Comparison of ENCODE assay signal across 8 mouse cellular contexts in genomic region chr11:80086844-80087243, GRCm38 (mm10). TPM values are rescaled to one million over a fixed set of nuclear protein-coding genes. Genes with fewer than 3 reads are reported as not detected.
DNase-seq lines count a peak whose midpoint lies in the region; ATAC-seq lines count a peak whose summit lies in the region.

No protein-coding gene starts in this region.

- 5% methylated on average over 5 of the region's 5 CpGs for WGBS in embryonic facial prominence, embryonic 14.5 days
- 8% methylated on average over 5 of the region's 5 CpGs for WGBS in heart, embryonic 12.5 days
- WGBS in large intestine, adult 2 months = 15% methylated on average over 5 of the region's 5 CpGs
- WGBS in liver, embryonic 16.5 days (ENCODE audit: insufficient replicate concordance) = 9% methylated on average over 5 of the region's 5 CpGs

- peak; percentile 89 to 93 for DNase-seq in CD8-positive naive resting alpha-beta T cell, adult 2 months (ENCODE audit: low read depth in 2 of 2, low spot score in 2 of 2)
- DNase-seq in adrenal gland, postnatal 25 days = peak; percentile 86
- peak; percentile 84 for DNase-seq in embryonic facial prominence, embryonic 14.5 days (ENCODE audit: low spot score)
- peak; percentile 82 for DNase-seq in large intestine, adult 2 months (ENCODE audit: low read depth, low spot score)
- peak; percentile 69 for DNase-seq in ovary, postnatal 14 days (ENCODE audit: low spot score)
- peak; percentile 77 to 93 for DNase-seq in thymus, postnatal 10 days (ENCODE audit: low spot score in 2 of 2)

- H3K36me3 ChIP-seq in embryonic facial prominence, embryonic 14.5 days (ENCODE audit: control insufficient read depth, insufficient read depth, low read length) = no peaks in the 10 kb centered on the region
- no peaks in the 10 kb centered on the region for H3K36me3 ChIP-seq in heart, embryonic 12.5 days
- H3K36me3 ChIP-seq in liver, embryonic 16.5 days (ENCODE audit: control insufficient read depth, insufficient read depth) = no peaks in the 10 kb centered on the region

- 0 out of 2 replicates have a peak, but pooled peaks cover 5% of the 10 kb centered on the region for H3K4me1 ChIP-seq in embryonic facial prominence, embryonic 14.5 days (ENCODE audit: control insufficient read depth, insufficient read depth, low read length)
- H3K4me1 ChIP-seq in heart, embryonic 12.5 days (replicated peaks) = 0 out of 2 replicates have a peak, but pooled peaks cover 14% of the 10 kb centered on the region
- H3K4me1 ChIP-seq in liver, embryonic 16.5 days (ENCODE audit: control insufficient read depth, low read depth, low read length) = peaks cover 25% of the 10 kb centered on the region

- no peak overlapping the region for H3K4me2 ChIP-seq in embryonic facial prominence, embryonic 14.5 days (ENCODE audit: low read depth, low read length)
- H3K4me2 ChIP-seq in heart, embryonic 12.5 days = no peak overlapping the region
- H3K4me2 ChIP-seq in liver, embryonic 16.5 days (ENCODE audit: low read depth, low read length) = no peak overlapping the region

- no peak overlapping the region for H3K4me3 ChIP-seq in embryonic facial prominence, embryonic 14.5 days (ENCODE audit: low read depth, low read length)
- no peak overlapping the region for H3K4me3 ChIP-seq in heart, embryonic 12.5 days
- no peak overlapping the region for H3K4me3 ChIP-seq in liver, embryonic 16.5 days (ENCODE audit: low read depth, low read length)

- no peaks in the 10 kb centered on the region for H3K9me3 ChIP-seq in embryonic facial prominence, embryonic 14.5 days (ENCODE audit: control insufficient read depth, low read length)
- H3K9me3 ChIP-seq in heart, embryonic 12.5 days (replicated peaks) = no peaks in the 10 kb centered on the region
- H3K9me3 ChIP-seq in liver, embryonic 16.5 days (replicated peaks; ENCODE audit: control insufficient read depth, low read length) = 0 out of 2 replicates have a peak, but pooled peaks cover 3% of the 10 kb centered on the region

- ATAC-seq in embryonic facial prominence, embryonic 14.5 days (ENCODE audit: low read depth) = peak; percentile 73
- peak; percentile 67; the same call in 1 of the 2 replicates for ATAC-seq in heart, embryonic 12.5 days (ENCODE audit: insufficient number of reproducible peaks, low FRiP score)
- peak; percentile 69 for ATAC-seq in liver, embryonic 16.5 days (ENCODE audit: low read depth)

- H3K27ac ChIP-seq in embryonic facial prominence, embryonic 14.5 days (replicated peaks; ENCODE audit: low read depth, low read length) = no peak overlapping the region
- no peak overlapping the region for H3K27ac ChIP-seq in heart, embryonic 12.5 days (ENCODE audit: poor library complexity, severe bottlenecking)
- H3K27ac ChIP-seq in liver, embryonic 16.5 days (ENCODE audit: low read length) = no peak overlapping the region

- no peaks in the 10 kb centered on the region for H3K27me3 ChIP-seq in embryonic facial prominence, embryonic 14.5 days (replicated peaks; ENCODE audit: control insufficient read depth, insufficient read depth, low read length)
- H3K27me3 ChIP-seq in heart, embryonic 12.5 days (replicated peaks) = no peaks in the 10 kb centered on the region
- H3K27me3 ChIP-seq in liver, embryonic 16.5 days (ENCODE audit: control insufficient read depth, insufficient read depth, low read depth, low read length) = no peaks in the 10 kb centered on the region

- H3K9ac ChIP-seq in embryonic facial prominence, embryonic 14.5 days (ENCODE audit: low read depth, low read length) = no peak overlapping the region
- no peak overlapping the region for H3K9ac ChIP-seq in heart, embryonic 12.5 days
- no peak overlapping the region for H3K9ac ChIP-seq in liver, embryonic 16.5 days (ENCODE audit: low read depth, low read length)

RNA-seq across cellular contexts. Expression of gene Atad5, which starts 2.4 kb away (rescaled TPM):
- 4.2 and 4.5 TPM in 2 replicates for total RNA-seq in adrenal gland, postnatal 25 days (2021)
- 9.4 and 11.2 TPM in 2 replicates for polyA plus RNA-seq in embryonic facial prominence, embryonic 14.5 days (2014; fragmentation: Nextera tagmentation; extraction: Ambion mirVana)
- 6.9 and 8.3 TPM in 2 replicates for polyA plus RNA-seq in heart, embryonic 12.5 days (2016; fragmentation: Nextera tagmentation; extraction: Ambion mirVana)
- polyA plus RNA-seq in large intestine, adult 2 months (2012; rRNA removed) = 0.83 and 1.2 TPM in 2 replicates
- polyA plus RNA-seq in liver, embryonic 16.5 days (2015; fragmentation: Nextera tagmentation; extraction: Ambion mirVana) = 9.0 and 9.7 TPM in 2 replicates

RNA-seq across cellular contexts. Expression of gene Crlf3, which starts 6.1 kb away (rescaled TPM):
- total RNA-seq in adrenal gland, postnatal 25 days (2021) = 13.6 and 18.2 TPM in 2 replicates
- polyA plus RNA-seq in embryonic facial prominence, embryonic 14.5 days (2014; fragmentation: Nextera tagmentation; extraction: Ambion mirVana) = 39.5 and 40.9 TPM in 2 replicates
- polyA plus RNA-seq in heart, embryonic 12.5 days (2016; fragmentation: Nextera tagmentation; extraction: Ambion mirVana) = 40.1 and 43.5 TPM in 2 replicates
- 9.9 and 12.1 TPM in 2 replicates for polyA plus RNA-seq in large intestine, adult 2 months (2012; rRNA removed)
- polyA plus RNA-seq in liver, embryonic 16.5 days (2015; fragmentation: Nextera tagmentation; extraction: Ambion mirVana) = 97.1 and 104 TPM in 2 replicates

RNA-seq across cellular contexts. Expression of gene Tefm, which starts 55.1 kb away (rescaled TPM):
- 20.5 and 26.8 TPM in 2 replicates for total RNA-seq in adrenal gland, postnatal 25 days (2021)
- polyA plus RNA-seq in embryonic facial prominence, embryonic 14.5 days (2014; fragmentation: Nextera tagmentation; extraction: Ambion mirVana) = 21.6 and 23.9 TPM in 2 replicates
- polyA plus RNA-seq in heart, embryonic 12.5 days (2016; fragmentation: Nextera tagmentation; extraction: Ambion mirVana) = 27.0 and 27.2 TPM in 2 replicates
- polyA plus RNA-seq in large intestine, adult 2 months (2012; rRNA removed) = 3.9 and 4.5 TPM in 2 replicates
- 11.4 and 13.4 TPM in 2 replicates for polyA plus RNA-seq in liver, embryonic 16.5 days (2015; fragmentation: Nextera tagmentation; extraction: Ambion mirVana)
